Mouse (Mus musculus) testis, postnatal 14 days (tissue): ENCODE results near the gene Tecrl.

Experiments
- DNase-seq: peaks from one replicate; pipeline ENCODE4 v3.0.0; 2021; ENCODE audit warnings: low spot score

Tecrl gene

DNA sequence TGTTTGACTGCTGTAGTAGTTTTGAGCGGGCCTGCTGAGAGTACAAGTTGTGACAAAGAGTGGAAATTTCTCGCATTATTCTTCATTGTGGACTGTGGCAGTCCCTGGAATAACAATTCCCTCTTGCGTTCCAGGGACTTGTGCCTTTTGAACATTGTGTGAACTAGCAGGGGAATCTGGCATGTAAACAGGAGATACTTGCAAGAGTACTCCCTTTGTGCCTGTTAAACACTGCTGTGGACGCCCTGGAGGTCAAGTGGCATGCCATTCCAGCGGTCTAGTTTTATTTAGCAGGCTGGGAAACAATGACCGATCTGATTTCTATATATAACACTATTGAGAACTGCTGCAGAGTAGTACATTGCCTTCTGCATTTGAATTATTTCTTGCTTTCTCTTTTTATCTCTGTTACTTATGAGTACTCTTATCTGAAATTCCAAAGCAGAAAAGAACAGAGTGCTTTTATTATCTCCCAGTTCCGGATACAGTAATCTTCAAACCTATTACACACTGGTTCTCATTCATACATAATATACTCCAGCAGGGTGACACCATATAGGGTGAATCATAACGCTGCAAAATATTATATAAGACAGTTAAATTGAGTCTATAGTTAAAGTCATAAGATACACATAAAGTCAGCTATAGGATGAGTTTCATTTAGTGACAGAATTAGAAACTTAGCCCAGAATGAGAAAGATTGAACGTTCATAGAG is at the start of gene Tecrl:
TSS of gene Tecrl (minus strand) at position 350 of the 716 bp plus-strand sequence.
- peak; percentile 31 for DNase-seq

- DNase-seq, result no peak
Observed at GRCm38 (mm10) chr5:83385021-83385420, 30.0 kb upstream of the Tecrl start.

DNA sequence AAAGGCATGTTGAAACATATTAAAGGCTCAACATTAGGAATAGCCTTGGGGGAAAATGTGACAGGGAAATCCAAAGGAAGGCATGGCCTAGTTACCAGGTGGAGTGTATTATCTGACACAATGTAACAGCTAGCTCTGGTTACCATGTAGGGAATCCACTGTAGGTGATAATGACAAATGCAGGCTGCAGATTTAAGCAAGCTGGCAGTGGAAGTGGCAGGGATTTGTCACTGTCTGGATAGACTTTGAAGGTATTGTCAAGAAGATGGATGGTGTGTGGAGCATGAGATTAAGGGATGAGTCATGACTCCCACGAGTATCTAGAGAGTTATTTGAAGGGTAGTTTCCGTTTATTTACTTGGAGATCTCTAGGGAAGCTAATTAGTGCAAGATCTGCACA is 3.4 kb downstream of the Tecrl start:
- DNase-seq, result no peak

GRCm38 (mm10) chr5:83339144-83339543 is 15.9 kb downstream of the Tecrl start:
- no peak for DNase-seq

DNA sequence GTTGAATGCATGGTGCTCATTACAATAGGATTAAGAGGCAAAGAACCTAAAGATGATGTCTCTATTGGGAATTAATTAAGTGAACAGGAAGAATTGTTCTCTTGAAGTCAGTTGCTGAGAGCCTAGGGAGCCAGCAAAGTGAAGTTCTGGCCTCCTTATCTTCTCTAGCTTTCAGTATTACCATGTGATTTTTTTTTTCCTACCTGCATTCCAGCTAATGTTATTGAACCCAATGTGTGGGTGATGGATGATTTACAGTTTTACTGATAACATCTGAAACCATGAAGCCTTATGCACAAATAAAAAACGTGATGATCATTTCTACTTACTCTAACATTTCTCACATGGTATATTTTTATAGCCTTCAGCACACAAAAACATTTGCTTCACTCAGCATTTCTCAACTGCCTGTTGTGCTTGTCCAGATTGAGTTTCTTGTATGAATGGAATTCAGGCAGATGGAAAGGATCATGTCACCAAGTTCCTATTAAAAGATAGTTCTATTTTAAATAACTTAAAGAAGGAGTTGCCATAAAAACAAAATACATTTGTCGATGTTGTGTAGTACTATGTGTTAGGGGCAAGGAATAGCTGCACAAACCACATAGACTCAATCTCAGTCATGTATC is 87.7 kb downstream of the Tecrl start:
- DNase-seq, result no peak

GRCm38 (mm10) chr5:83260059-83260458 is 94.9 kb downstream of the Tecrl start:
- DNase-seq, result no peak

DNA sequence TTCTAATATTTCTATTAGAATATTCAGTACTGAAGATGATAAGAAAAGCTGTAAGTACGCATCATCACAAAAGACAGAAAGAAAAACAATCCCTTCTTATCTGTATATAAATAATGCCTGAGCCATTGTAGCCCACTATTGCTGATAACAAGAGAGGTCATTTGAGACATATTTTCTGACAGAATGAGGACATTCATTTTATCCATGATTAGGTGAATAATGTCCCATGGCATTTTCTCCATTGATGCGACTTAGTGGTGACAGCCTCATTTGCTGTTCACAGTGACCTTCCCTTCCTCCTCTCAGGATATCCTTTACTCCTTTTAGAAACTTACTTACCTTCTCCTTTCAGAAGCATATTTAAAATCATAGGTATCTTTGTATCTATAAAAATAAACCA is 100.9 kb downstream of the Tecrl start:
- no peak for DNase-seq

DNA sequence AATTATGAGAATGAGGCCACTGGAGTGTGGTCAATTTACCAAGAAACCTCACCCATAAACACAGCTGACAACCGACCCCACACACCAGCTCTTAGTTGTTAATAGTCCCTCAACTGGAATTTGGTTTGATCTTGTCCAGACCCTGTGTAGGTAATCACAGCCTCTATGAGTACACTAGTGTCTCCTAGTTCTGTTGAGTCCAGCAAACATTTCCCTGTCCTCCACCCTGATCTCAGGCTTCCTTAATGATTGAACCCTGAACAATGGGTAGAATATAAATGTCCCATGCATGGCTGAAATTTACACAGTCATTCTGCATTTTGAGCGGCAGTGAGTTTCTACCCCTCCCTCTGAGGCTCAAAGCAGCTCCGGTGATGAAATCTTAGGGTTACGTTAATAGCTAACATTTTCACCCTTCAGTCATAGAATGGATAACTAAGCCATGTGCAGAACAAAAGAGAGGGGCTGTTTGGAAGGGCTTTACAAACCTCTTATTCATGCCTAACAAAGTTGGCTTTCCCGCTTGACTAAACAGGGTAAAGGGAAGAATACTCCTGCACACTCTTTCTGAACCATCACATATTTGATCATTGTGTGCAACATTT is 116.0 kb downstream of the Tecrl start:
- DNase-seq, result no peak
